Mouse (Mus musculus) stomach, adult 2 months (tissue): ENCODE data around the gene Gsg1l. TPM values are rescaled to one million over a fixed set of nuclear protein-coding genes. Genes with fewer than 3 reads are reported as not detected.

Experiments used
- polyA plus RNA-seq: library from polyadenylated mRNA; depleted of rRNA; stranded (reverse); fragments of >200 nt; gene quantifications from 2 replicates; pipeline ENCODE4 v1.2.3, GENCODE M21; 2012; rRNA removed

Gene Gsg1l
- polyA plus RNA-seq, result 0.24 and 0.41 TPM in 2 replicates

DNA sequence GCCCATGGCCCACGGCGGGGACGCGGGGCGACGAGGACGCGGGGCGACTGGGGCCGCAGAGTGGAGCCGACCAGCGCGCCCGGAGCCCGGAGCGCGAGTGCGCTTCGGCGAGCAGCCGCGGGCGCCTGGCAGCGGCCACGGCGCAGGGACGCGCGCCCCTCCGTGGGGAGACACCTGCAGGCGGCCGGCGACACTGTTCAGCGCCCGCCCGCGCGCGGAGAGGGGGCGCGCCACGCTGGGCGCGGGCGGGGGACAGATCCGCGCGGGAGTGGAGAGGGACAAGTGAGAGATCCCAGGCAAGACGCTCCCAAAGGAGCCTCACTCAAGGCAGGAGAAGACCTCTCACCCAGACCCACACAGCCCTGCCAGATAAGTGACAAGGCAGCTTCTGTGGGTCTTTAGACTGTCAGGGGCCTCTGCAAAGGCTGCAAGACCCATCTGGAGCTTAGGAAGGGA lies at the start of gene Gsg1l:
TSS of gene Gsg1l (minus strand) at position 126 of the 456 bp plus-strand sequence.

Other genes starting within 250 kb of the Gsg1l start
- 87.8 and 92.4 TPM in 2 replicates for gene Xpo6, start 118.1 kb upstream of the Gsg1l start, polyA plus RNA-seq
- gene Sbk1, start 190.2 kb upstream of the Gsg1l start, polyA plus RNA-seq, result 5.1 and 6.9 TPM in 2 replicates